Mouse (Mus musculus): ENCODE measurements around the gene Plek.

GRCm38 (mm10) chr11:17083455-17083854 lies 31.3 kb upstream of the Plek start:
- no peak for TF ChIP-seq POLR2A (IDR thresholded peaks at IDR 0.05; ENCODE audit: borderline replicate concordance, low read depth, low read length)
- TF ChIP-seq CTCF (IDR thresholded peaks at IDR 0.05; ENCODE audit: low read depth, low read length): no peak
